Mouse (Mus musculus): ENCODE results near the gene Snd1.
"Not testable (repeated sequence)": the region's sequence is repeated elsewhere in the genome, so short reads cannot be mapped to it uniquely, and the experiment has no call there.

Gene Snd1

GRCm38 (mm10) chr6:28902573-28902972, 427.6 kb downstream of the Snd1 start:
- no peak for DNase-seq (ENCODE audit: low read depth, low spot score)

GRCm38 (mm10) chr6:28904417-28904816, 429.5 kb downstream of the Snd1 start:
- DNase-seq (ENCODE audit: low read depth, low spot score): no peak

GRCm38 (mm10) chr6:28905301-28905700, 430.4 kb downstream of the Snd1 start:
- no peak for DNase-seq (ENCODE audit: low read depth, low spot score)

- no peak for DNase-seq (ENCODE audit: low read depth, low spot score)
These were observed 434.9 kb downstream of the Snd1 start for GRCm38 (mm10) chr6:28909866-28910265.

- no peak for DNase-seq (ENCODE audit: low read depth, low spot score)
These were observed 440.0 kb downstream of the Snd1 start for GRCm38 (mm10) chr6:28914981-28915380.

GRCm38 (mm10) chr6:28916630-28917029, 441.7 kb downstream of the Snd1 start:
- no peak for DNase-seq (ENCODE audit: low read depth, low spot score)

GRCm38 (mm10) chr6:28919346-28919745, 444.4 kb downstream of the Snd1 start:
- no peak for DNase-seq (ENCODE audit: low read depth, low spot score)

- no peak for DNase-seq (ENCODE audit: low read depth, low spot score)
These were observed 447.4 kb downstream of the Snd1 start for GRCm38 (mm10) chr6:28922371-28922770.

- DNase-seq (ENCODE audit: low read depth, low spot score): no peak
These were observed 448.3 kb downstream of the Snd1 start for GRCm38 (mm10) chr6:28923091-28923824.

- no peak for DNase-seq (ENCODE audit: low read depth, low spot score)
These were observed 448.9 kb downstream of the Snd1 start for GRCm38 (mm10) chr6:28923837-28924236.

- DNase-seq (ENCODE audit: low read depth, low spot score): not testable (repeated sequence)
These were observed 453.0 kb downstream of the Snd1 start for GRCm38 (mm10) chr6:28927987-28928386.

- not testable (repeated sequence) for DNase-seq (ENCODE audit: low read depth, low spot score)
These were observed 454.3 kb downstream of the Snd1 start for GRCm38 (mm10) chr6:28929169-28929803.

GRCm38 (mm10) chr6:28931234-28931633, 456.3 kb downstream of the Snd1 start:
- no peak for DNase-seq (ENCODE audit: low read depth, low spot score)

GRCm38 (mm10) chr6:28931636-28932327, 456.8 kb downstream of the Snd1 start:
- DNase-seq (ENCODE audit: low read depth, low spot score): no peak

- DNase-seq (ENCODE audit: low read depth, low spot score): no peak
These were observed 457.5 kb downstream of the Snd1 start for GRCm38 (mm10) chr6:28932328-28932937.

GRCm38 (mm10) chr6:28935736-28936135, 460.8 kb downstream of the Snd1 start:
- DNase-seq (ENCODE audit: low read depth, low spot score): no peak

- no peak for DNase-seq (ENCODE audit: low read depth, low spot score)
These were observed 472.3 kb downstream of the Snd1 start for GRCm38 (mm10) chr6:28947254-28947653.

GRCm38 (mm10) chr6:28949269-28949668, 474.3 kb downstream of the Snd1 start:
- no peak for DNase-seq (ENCODE audit: low read depth, low spot score)

- DNase-seq (ENCODE audit: low read depth, low spot score): no peak
These were observed 480.6 kb downstream of the Snd1 start for GRCm38 (mm10) chr6:28955581-28955980.

- no peak for DNase-seq (ENCODE audit: low read depth, low spot score)
These were observed 482.5 kb downstream of the Snd1 start for GRCm38 (mm10) chr6:28957486-28957885.

GRCm38 (mm10) chr6:28963178-28963577, 488.2 kb downstream of the Snd1 start:
- no peak for DNase-seq (ENCODE audit: low read depth, low spot score)

- DNase-seq (ENCODE audit: low read depth, low spot score): no peak
These were observed 490.3 kb downstream of the Snd1 start for GRCm38 (mm10) chr6:28965264-28965663.
